Mouse (Mus musculus): ENCODE results near the gene Atp1a4. TPM values are rescaled to one million over a fixed set of nuclear protein-coding genes. Genes with fewer than 3 reads are reported as not detected.

Atp1a4 gene
- polyA plus RNA-seq, 1 experiment from 2014 or later = not detected

DNA sequence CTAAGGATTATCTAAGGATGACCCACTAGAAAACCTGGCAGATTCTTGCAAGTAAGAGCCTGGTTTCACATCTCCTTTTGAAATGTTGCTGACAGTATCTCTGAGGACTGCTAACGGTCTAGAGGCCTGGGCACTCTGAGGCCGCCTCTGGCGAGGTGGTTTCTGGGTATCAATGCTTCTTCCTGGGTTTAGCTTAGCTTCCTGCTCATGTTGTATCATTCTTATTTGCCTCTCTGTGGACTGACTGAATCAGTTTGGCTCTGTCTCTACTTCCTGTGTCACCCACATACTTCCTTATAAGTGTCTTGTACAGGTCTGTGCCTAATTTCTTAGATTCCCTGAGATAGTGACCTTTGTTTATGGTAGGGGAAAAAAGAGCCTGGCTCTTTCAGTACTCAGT is 19.0 kb upstream of the Atp1a4 start:
- DNase-seq (ENCODE audit: low spot score) = no peak
- Histone ChIP-seq H3K27ac (ENCODE audit: low read depth) (no peak overlapping the region), H3K4me1 (replicated peaks; ENCODE audit: control insufficient read depth, insufficient read depth, low read length) (peaks cover 4% of the 10 kb centered on the region; the same call in 1 of the 2 replicates), H3K9ac (ENCODE audit: low read length) (no peak overlapping the region), H3K4me2 (ENCODE audit: low read length) (no peak overlapping the region), H3K36me3 (ENCODE audit: control insufficient read depth, insufficient read depth, low read length) (no peaks in the 10 kb centered on the region), H3K4me3 (ENCODE audit: low read depth, low read length) (no peak overlapping the region), H3K27me3 (replicated peaks; ENCODE audit: control insufficient read depth, insufficient read depth, low read length) (no peaks in the 10 kb centered on the region), H3K9me3 (ENCODE audit: control insufficient read depth, low read length) (no peaks in the 10 kb centered on the region)
- 78% methylated on average over 3 of the region's 3 CpGs for WGBS
- no peak for ATAC-seq (replicated peaks; ENCODE audit: low FRiP score, low TSS enrichment, low read depth)

DNA sequence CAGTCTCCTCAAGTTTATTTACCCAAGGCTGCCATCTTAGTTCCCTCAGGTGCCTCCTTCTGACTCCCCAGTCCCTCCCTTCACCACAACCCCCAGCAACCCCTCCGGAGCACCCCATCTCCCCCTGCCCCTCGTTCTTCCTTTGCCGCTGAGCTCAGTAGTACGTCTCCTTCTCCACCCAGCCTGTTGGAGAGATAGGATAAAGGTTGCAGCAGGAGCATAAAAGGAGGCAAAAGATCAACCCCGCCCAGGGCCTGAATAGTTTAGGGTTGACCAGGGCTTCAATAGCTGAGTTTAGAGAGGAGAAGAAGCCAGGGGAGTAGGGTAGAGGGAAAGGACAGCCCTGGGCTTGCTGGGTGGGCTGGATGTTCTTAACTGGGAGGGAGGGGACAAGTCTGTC is 16.3 kb upstream of the Atp1a4 start:
- no peak overlapping the region for H3K4me2 ChIP-seq (ENCODE audit: low read length)
- 66% methylated on average over 5 of the region's 5 CpGs for WGBS
- H3K4me1 ChIP-seq (replicated peaks; ENCODE audit: control insufficient read depth, insufficient read depth, low read length) = no peaks in the 10 kb centered on the region; the same call in 1 of the 2 replicates
- H3K9ac ChIP-seq (ENCODE audit: low read length) = no peak overlapping the region
- H3K9me3 ChIP-seq (ENCODE audit: control insufficient read depth, low read length) = no peaks in the 10 kb centered on the region
- DNase-seq (ENCODE audit: low spot score) (no peak), ATAC-seq (replicated peaks; ENCODE audit: low FRiP score, low TSS enrichment, low read depth) (no peak)
- H3K36me3 ChIP-seq (ENCODE audit: control insufficient read depth, insufficient read depth, low read length) = no peaks in the 10 kb centered on the region
- no peak overlapping the region for H3K4me3 ChIP-seq (ENCODE audit: low read depth, low read length)
- no peaks in the 10 kb centered on the region for H3K27me3 ChIP-seq (replicated peaks; ENCODE audit: control insufficient read depth, insufficient read depth, low read length)
- H3K27ac ChIP-seq (ENCODE audit: low read depth) = no peak overlapping the region

DNA sequence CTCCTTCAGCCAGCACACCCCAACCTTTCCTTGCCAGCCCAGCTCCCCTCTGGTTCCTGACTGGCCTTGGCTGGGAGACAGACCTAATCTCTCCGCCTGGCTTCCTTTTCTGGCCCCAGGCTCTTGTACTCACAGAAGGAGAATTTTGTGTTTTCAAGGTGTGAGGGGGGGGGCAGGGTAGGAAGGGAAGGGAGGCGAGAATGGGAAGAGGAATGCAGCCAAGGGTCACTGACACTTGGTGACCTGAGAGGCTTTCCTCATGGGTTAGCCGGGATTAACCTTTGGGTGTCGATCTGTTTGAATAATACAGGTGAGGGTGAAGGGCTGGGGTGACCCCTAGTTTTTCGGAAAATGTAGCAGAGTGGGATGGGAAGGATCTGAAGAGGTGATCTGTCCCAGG is 15.9 kb upstream of the Atp1a4 start:
- H3K4me1 ChIP-seq (replicated peaks; ENCODE audit: control insufficient read depth, insufficient read depth, low read length) = no peaks in the 10 kb centered on the region; the same call in 1 of the 2 replicates
- ATAC-seq (replicated peaks; ENCODE audit: low FRiP score, low TSS enrichment, low read depth) (no peak), DNase-seq (ENCODE audit: low spot score) (no peak)
- WGBS = 46% methylated on average over 5 of the region's 5 CpGs
- no peak overlapping the region for H3K4me3 ChIP-seq (ENCODE audit: low read depth, low read length)
- H3K36me3 ChIP-seq (ENCODE audit: control insufficient read depth, insufficient read depth, low read length) = no peaks in the 10 kb centered on the region
- H3K27ac ChIP-seq (ENCODE audit: low read depth) = no peak overlapping the region
- no peak overlapping the region for H3K4me2 ChIP-seq (ENCODE audit: low read length)
- H3K9me3 ChIP-seq (ENCODE audit: control insufficient read depth, low read length) = no peaks in the 10 kb centered on the region
- H3K27me3 ChIP-seq (replicated peaks; ENCODE audit: control insufficient read depth, insufficient read depth, low read length) = no peaks in the 10 kb centered on the region
- H3K9ac ChIP-seq (ENCODE audit: low read length) = no peak overlapping the region

DNA sequence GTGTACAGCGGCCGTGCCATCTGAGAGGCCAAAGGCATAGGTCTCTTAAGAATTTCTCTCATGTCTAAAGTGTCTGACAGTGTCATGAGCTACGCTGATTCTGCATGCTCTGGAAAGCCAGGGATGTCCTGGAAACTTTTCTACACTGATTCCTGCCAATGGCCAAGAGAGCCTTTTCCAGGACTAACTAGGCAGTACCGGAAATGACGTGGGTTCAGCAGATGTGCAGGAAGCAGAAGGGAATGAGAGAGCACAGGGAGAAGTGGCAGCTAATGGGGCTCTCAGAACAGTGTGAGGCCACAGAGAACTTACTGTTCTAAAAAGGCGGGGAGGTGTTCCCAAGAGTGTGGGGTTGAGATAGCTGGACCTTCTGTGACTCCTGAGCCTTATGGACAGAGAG is 15.2 kb upstream of the Atp1a4 start:
- Histone ChIP-seq H3K27me3 (replicated peaks; ENCODE audit: control insufficient read depth, insufficient read depth, low read length) (no peaks in the 10 kb centered on the region), H3K9me3 (ENCODE audit: control insufficient read depth, low read length) (no peaks in the 10 kb centered on the region), H3K4me2 (ENCODE audit: low read length) (no peak overlapping the region), H3K36me3 (ENCODE audit: control insufficient read depth, insufficient read depth, low read length) (no peaks in the 10 kb centered on the region), H3K4me3 (ENCODE audit: low read depth, low read length) (no peak overlapping the region), H3K4me1 (replicated peaks; ENCODE audit: control insufficient read depth, insufficient read depth, low read length) (no peaks in the 10 kb centered on the region; the same call in 1 of the 2 replicates), H3K9ac (ENCODE audit: low read length) (no peak overlapping the region), H3K27ac (ENCODE audit: low read depth) (no peak overlapping the region)
- DNase-seq (ENCODE audit: low spot score) (no peak), ATAC-seq (replicated peaks; ENCODE audit: low FRiP score, low TSS enrichment, low read depth) (no peak)
- WGBS = 83% methylated on average over 6 of the region's 6 CpGs

DNA sequence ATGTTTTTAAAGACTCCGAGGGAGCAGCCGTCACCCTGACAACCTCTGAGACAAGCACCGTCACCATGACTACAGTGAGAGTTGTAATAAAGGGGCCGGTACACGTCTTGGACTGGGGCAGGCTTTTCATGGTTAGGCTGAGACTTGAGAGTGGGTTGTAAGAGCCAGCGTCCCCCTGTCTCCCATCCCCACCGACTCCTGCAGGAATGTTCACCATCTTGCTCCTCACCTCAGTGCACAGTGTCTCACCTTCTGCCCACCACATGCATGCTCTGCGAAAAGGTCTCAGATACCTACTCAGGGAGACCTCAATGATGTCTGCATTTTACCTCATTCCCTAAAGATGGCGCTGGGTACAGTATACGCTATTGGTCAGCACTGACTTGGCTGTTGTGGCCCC is 13.6 kb upstream of the Atp1a4 start:
- H3K27ac ChIP-seq (ENCODE audit: low read depth) = no peak overlapping the region
- no peak overlapping the region for H3K9ac ChIP-seq (ENCODE audit: low read length)
- ATAC-seq (replicated peaks; ENCODE audit: low FRiP score, low TSS enrichment, low read depth) = no peak
- no peaks in the 10 kb centered on the region for H3K36me3 ChIP-seq (ENCODE audit: control insufficient read depth, insufficient read depth, low read length)
- H3K4me2 ChIP-seq (ENCODE audit: low read length) = no peak overlapping the region
- H3K4me1 ChIP-seq (replicated peaks; ENCODE audit: control insufficient read depth, insufficient read depth, low read length) = no peaks in the 10 kb centered on the region; the same call in 1 of the 2 replicates
- no peaks in the 10 kb centered on the region for H3K9me3 ChIP-seq (ENCODE audit: control insufficient read depth, low read length)
- no peak overlapping the region for H3K4me3 ChIP-seq (ENCODE audit: low read depth, low read length)
- H3K27me3 ChIP-seq (replicated peaks; ENCODE audit: control insufficient read depth, insufficient read depth, low read length) = no peaks in the 10 kb centered on the region
- WGBS = 56% methylated on average over 10 of the region's 10 CpGs
- no peak for DNase-seq (ENCODE audit: low spot score)

GRCm38 (mm10) chr1:172271208-172271607 is 13.0 kb upstream of the Atp1a4 start:
- DNase-seq (ENCODE audit: low spot score) (no peak), ATAC-seq (replicated peaks; ENCODE audit: low FRiP score, low TSS enrichment, low read depth) (no peak)
- Histone ChIP-seq H3K4me1 (replicated peaks; ENCODE audit: control insufficient read depth, insufficient read depth, low read length) (no peaks in the 10 kb centered on the region; the same call in 1 of the 2 replicates), H3K4me3 (ENCODE audit: low read depth, low read length) (no peak overlapping the region), H3K9me3 (ENCODE audit: control insufficient read depth, low read length) (no peaks in the 10 kb centered on the region), H3K4me2 (ENCODE audit: low read length) (no peak overlapping the region), H3K27ac (ENCODE audit: low read depth) (no peak overlapping the region), H3K36me3 (ENCODE audit: control insufficient read depth, insufficient read depth, low read length) (no peaks in the 10 kb centered on the region), H3K27me3 (replicated peaks; ENCODE audit: control insufficient read depth, insufficient read depth, low read length) (no peaks in the 10 kb centered on the region), H3K9ac (ENCODE audit: low read length) (no peak overlapping the region)
- 73% methylated on average over 3 of the region's 3 CpGs for WGBS

DNA sequence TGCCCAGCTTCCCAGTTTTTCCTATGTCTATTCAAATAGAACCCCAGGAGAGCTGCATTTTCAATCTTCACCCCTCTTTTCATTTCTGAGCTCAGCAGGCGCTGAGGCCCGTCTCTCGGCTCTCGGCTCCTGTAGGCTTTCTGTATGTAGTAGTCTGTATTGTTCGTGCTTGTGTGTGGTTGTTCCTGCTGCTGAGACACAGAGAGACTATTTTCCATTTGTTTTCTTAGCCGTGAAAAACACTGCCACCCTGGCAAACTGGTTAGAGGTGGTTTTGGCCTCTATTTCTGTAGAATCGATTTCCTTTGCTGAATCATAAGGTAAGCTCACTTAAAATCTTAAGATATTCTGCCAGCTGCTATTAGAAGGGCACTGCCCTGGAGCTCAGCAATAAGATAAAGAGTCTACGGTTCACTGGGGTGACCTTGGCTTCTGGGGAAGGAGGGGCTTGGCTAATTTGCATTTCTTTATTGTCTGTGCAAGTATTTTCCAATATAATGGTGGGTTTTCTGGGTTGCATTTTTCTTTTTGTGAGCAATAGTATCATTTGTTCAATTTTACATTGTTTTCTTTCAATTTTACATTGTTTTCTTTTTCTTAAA is 3.4 kb upstream of the Atp1a4 start, which contains the start of gene Igsf8:
Gene Igsf8 (plus strand): TSS at position 165 of the 602 bp plus-strand sequence.
- no peak within 1 kb of the TSS for H3K27ac ChIP-seq (ENCODE audit: low read depth)
- ATAC-seq (replicated peaks; ENCODE audit: low FRiP score, low TSS enrichment, low read depth) = no peak
- no peaks in the 10 kb centered on the region for H3K27me3 ChIP-seq (replicated peaks; ENCODE audit: control insufficient read depth, insufficient read depth, low read length)
- 0 out of 2 replicates have a peak, but pooled peaks cover 3% of the 10 kb centered on the region for H3K9me3 ChIP-seq (ENCODE audit: control insufficient read depth, low read length)
- no peak within 1 kb of the TSS for H3K9ac ChIP-seq (ENCODE audit: low read length)
- DNase-seq (ENCODE audit: low spot score) = no peak
- 74% methylated on average over 8 of the region's 8 CpGs for WGBS
- no peaks in the 10 kb centered on the region for H3K36me3 ChIP-seq (ENCODE audit: control insufficient read depth, insufficient read depth, low read length)
- no peak within 1 kb of the TSS for H3K4me2 ChIP-seq (ENCODE audit: low read length)
- H3K4me1 ChIP-seq (replicated peaks; ENCODE audit: control insufficient read depth, insufficient read depth, low read length) = no peaks in the 10 kb centered on the region
- H3K4me3 ChIP-seq (ENCODE audit: low read depth, low read length) = no peak within 1 kb of the TSS

- ATAC-seq (replicated peaks; ENCODE audit: low FRiP score, low TSS enrichment, low read depth) = no peak
- no peak for DNase-seq (ENCODE audit: low spot score)
- no peak overlapping the region for H3K9ac ChIP-seq (ENCODE audit: low read length)
These were observed 10.5 kb downstream of the Atp1a4 start for GRCm38 (mm10) chr1:172247679-172248078.

GRCm38 (mm10) chr1:172247216-172247615 is 11.0 kb downstream of the Atp1a4 start:
- Histone ChIP-seq H3K9ac (ENCODE audit: low read length) (no peak overlapping the region), H3K27me3 (replicated peaks; ENCODE audit: control insufficient read depth, insufficient read depth, low read length) (peaks cover 26% of the 10 kb centered on the region), H3K9me3 (ENCODE audit: control insufficient read depth, low read length) (no peaks in the 10 kb centered on the region), H3K4me1 (replicated peaks; ENCODE audit: control insufficient read depth, insufficient read depth, low read length) (no peaks in the 10 kb centered on the region), H3K36me3 (ENCODE audit: control insufficient read depth, insufficient read depth, low read length) (no peaks in the 10 kb centered on the region), H3K4me2 (ENCODE audit: low read length) (no peak overlapping the region), H3K27ac (ENCODE audit: low read depth) (no peak overlapping the region), H3K4me3 (ENCODE audit: low read depth, low read length) (no peak overlapping the region)
- ATAC-seq (replicated peaks; ENCODE audit: low FRiP score, low TSS enrichment, low read depth) (no peak), DNase-seq (ENCODE audit: low spot score) (no peak)
- WGBS = 73% methylated on average over 4 of the region's 4 CpGs

More at GRCm38 (mm10) chr1:172247679-172248078, 10.5 kb downstream of the Atp1a4 start:
- H3K4me2 ChIP-seq (ENCODE audit: low read length) = no peak overlapping the region
- no peak overlapping the region for H3K4me3 ChIP-seq (ENCODE audit: low read depth, low read length)
- no peaks in the 10 kb centered on the region for H3K36me3 ChIP-seq (ENCODE audit: control insufficient read depth, insufficient read depth, low read length)
- H3K4me1 ChIP-seq (replicated peaks; ENCODE audit: control insufficient read depth, insufficient read depth, low read length) = no peaks in the 10 kb centered on the region
- WGBS = 40% methylated on average over 2 of the region's 2 CpGs
- H3K9me3 ChIP-seq (ENCODE audit: control insufficient read depth, low read length) = no peaks in the 10 kb centered on the region
- H3K27ac ChIP-seq (ENCODE audit: low read depth) = no peak overlapping the region
- H3K27me3 ChIP-seq (replicated peaks; ENCODE audit: control insufficient read depth, insufficient read depth, low read length) = peaks cover 26% of the 10 kb centered on the region
